Mouse (Mus musculus): Measurements from ENCODE around the gene Asb2. TPM values are rescaled to one million over a fixed set of nuclear protein-coding genes. Genes with fewer than 3 reads are reported as not detected.

The Asb2 gene
- polyA plus RNA-seq (2014; fragmentation: Illumina TruSeq; extraction: RNeasy Lipid Tissue Mini Kit (QIAGEN cat#74804); ENCODE audit: low read depth, low replicate concordance), result not detected

GRCm38 (mm10) chr12:103355746-103356414 is at the start of gene Asb2:
Asb2 (minus strand) TSS chr12:103356001.

GRCm38 (mm10) chr12:103388505-103389347 is 32.9 kb upstream of the Asb2 start, which contains the start of gene Otub2:
Otub2 (plus strand) TSS chr12:103388682.

GRCm38 (mm10) chr12:103310744-103311267 is 45.0 kb downstream of the Asb2 start, which contains the start of gene Fam181a:
Fam181a (plus strand) TSS chr12:103310975.

Other genes starting within 250 kb of the Asb2 start
- not detected for gene Prima1, start 113.9 kb downstream of the Asb2 start, polyA plus RNA-seq (2014; fragmentation: Illumina TruSeq; extraction: RNeasy Lipid Tissue Mini Kit (QIAGEN cat#74804); ENCODE audit: low read depth, low replicate concordance)
- gene Fam181a, start 45.0 kb downstream of the Asb2 start, polyA plus RNA-seq (2014; fragmentation: Illumina TruSeq; extraction: RNeasy Lipid Tissue Mini Kit (QIAGEN cat#74804); ENCODE audit: low read depth, low replicate concordance), result 0.34 TPM
- 347 TPM for gene Otub2, start 32.7 kb upstream of the Asb2 start, polyA plus RNA-seq (2014; fragmentation: Illumina TruSeq; extraction: RNeasy Lipid Tissue Mini Kit (QIAGEN cat#74804); ENCODE audit: low read depth, low replicate concordance)
- gene 9330161L09Rik, start 51.8 kb upstream of the Asb2 start, polyA plus RNA-seq (2014; fragmentation: Illumina TruSeq; extraction: RNeasy Lipid Tissue Mini Kit (QIAGEN cat#74804); ENCODE audit: low read depth, low replicate concordance), result not detected
- gene Ddx24, start 69.8 kb upstream of the Asb2 start, polyA plus RNA-seq (2014; fragmentation: Illumina TruSeq; extraction: RNeasy Lipid Tissue Mini Kit (QIAGEN cat#74804); ENCODE audit: low read depth, low replicate concordance), result 48.6 TPM
- gene Ifi27, start 78.2 kb upstream of the Asb2 start, polyA plus RNA-seq (2014; fragmentation: Illumina TruSeq; extraction: RNeasy Lipid Tissue Mini Kit (QIAGEN cat#74804); ENCODE audit: low read depth, low replicate concordance), result 15.2 TPM
- not detected for gene Ifi27l2a, start 87.7 kb upstream of the Asb2 start, polyA plus RNA-seq (2014; fragmentation: Illumina TruSeq; extraction: RNeasy Lipid Tissue Mini Kit (QIAGEN cat#74804); ENCODE audit: low read depth, low replicate concordance)
- 0.20 TPM for gene Ifi27l2b, start 101.2 kb upstream of the Asb2 start, polyA plus RNA-seq (2014; fragmentation: Illumina TruSeq; extraction: RNeasy Lipid Tissue Mini Kit (QIAGEN cat#74804); ENCODE audit: low read depth, low replicate concordance)
- gene Ppp4r4, start 176.3 kb upstream of the Asb2 start, polyA plus RNA-seq (2014; fragmentation: Illumina TruSeq; extraction: RNeasy Lipid Tissue Mini Kit (QIAGEN cat#74804); ENCODE audit: low read depth, low replicate concordance), result 103 TPM